Mouse (Mus musculus) limb, embryonic 14.5 days (tissue): ENCODE data around the gene Hps5. TPM values are rescaled to one million over a fixed set of nuclear protein-coding genes. Genes with fewer than 3 reads are reported as not detected.

Experiments used
- ATAC-seq: fragments of 200-750 bp; cut with Nextera tagmentation; 2 replicates; pipeline ENCODE4 v1.8.0; 2017; ENCODE audit warnings: low read depth, moderate number of reproducible peaks, moderate TSS enrichment; ENCODE audit not compliant: low FRiP score
- DNase-seq: peaks from one replicate; pipeline ENCODE4 v3.0.0-alpha.2; 2015; ENCODE audit warnings: low spot score
- H3K27ac ChIP-seq: fragments of 300-500 bp; sonication (generic); replicated peaks from 2 replicates; pipeline ENCODE4 v1.5.1; 2014; ENCODE audit warnings: low read depth, mild to moderate bottlenecking, low read length, moderate library complexity, mixed read lengths
- H3K27me3 ChIP-seq: fragments of 300-500 bp; sonication (generic); 2 replicates; pipeline ENCODE4 v1.6.1; 2014; ENCODE audit warnings: low read length, mixed read lengths; ENCODE audit not compliant: control insufficient read depth, insufficient read depth
- H3K36me3 ChIP-seq: fragments of 300-500 bp; sonication (generic); 2 replicates; pipeline ENCODE4 v1.6.1; 2014; ENCODE audit warnings: mild to moderate bottlenecking, low read length, moderate library complexity, mixed read lengths; ENCODE audit not compliant: control insufficient read depth, insufficient read depth
- H3K4me1 ChIP-seq: fragments of 300-500 bp; sonication (generic); 2 replicates; pipeline ENCODE4 v1.6.1; 2014; ENCODE audit warnings: antibody characterized with exemption, low read length, mixed read lengths; ENCODE audit not compliant: control insufficient read depth, insufficient read depth
- H3K4me2 ChIP-seq: fragments of 300-500 bp; sonication (generic); replicated peaks from 2 replicates; pipeline ENCODE4 v1.6.1; 2014; ENCODE audit warnings: low read depth, mild to moderate bottlenecking, low read length, moderate library complexity; ENCODE audit not compliant: severe bottlenecking
- H3K4me3 ChIP-seq: fragments of 300-500 bp; sonication (generic); replicated peaks from 2 replicates; pipeline ENCODE4 v1.5.1; 2014; ENCODE audit warnings: low read length
- H3K9ac ChIP-seq: fragments of 300-500 bp; sonication (generic); 2 replicates; pipeline ENCODE4 v1.6.1; 2014; ENCODE audit warnings: mild to moderate bottlenecking, low read depth, low read length, moderate library complexity; ENCODE audit not compliant: severe bottlenecking
- H3K9me3 ChIP-seq: fragments of 300-500 bp; sonication (generic); 2 replicates; pipeline ENCODE4 v1.6.1; 2016; ENCODE audit warnings: low read length; ENCODE audit not compliant: control insufficient read depth
- POLR2A ChIP-seq: fragments of 200-500 bp; IDR thresholded peaks from 2 replicates; pipeline ENCODE4 v1.8.0; 2012; ENCODE audit warnings: inconsistent platforms, mild to moderate bottlenecking, moderate library complexity, borderline replicate concordance; ENCODE audit not compliant: insufficient read depth, insufficient read length; ENCODE audit errors: extremely low read depth
- WGBS: fragments of 180-500 bp; shearing (Covaris S2); extraction: QIAGEN DNeasy Blood & Tissue Kit; methylation state at CpG from one replicate; pipeline ENCODE4 v1.1.7; 2014; 5-methylcytosine and 5-hydroxymethylcytosine counted together
- polyA plus RNA-seq, 2 experiments: library from polyadenylated mRNA; depleted of rRNA in 1 of 2; stranded (reverse) in 1 of 2; unstranded in 1 of 2; fragments of >200 nt; fragmentation: Nextera tagmentation in 1 of 2; extraction: Ambion mirVana in 1 of 2; gene quantifications; 2 replicates each; pipeline versions ENCODE4 v1.2.1 to v1.2.3; 2012 to 2014

The Hps5 gene
- polyA plus RNA-seq (2012; rRNA removed) (34.2 and 36.5 TPM in 2 replicates), polyA plus RNA-seq (2014; fragmentation: Nextera tagmentation; extraction: Ambion mirVana) (20.6 and 23.6 TPM in 2 replicates)

DNA sequence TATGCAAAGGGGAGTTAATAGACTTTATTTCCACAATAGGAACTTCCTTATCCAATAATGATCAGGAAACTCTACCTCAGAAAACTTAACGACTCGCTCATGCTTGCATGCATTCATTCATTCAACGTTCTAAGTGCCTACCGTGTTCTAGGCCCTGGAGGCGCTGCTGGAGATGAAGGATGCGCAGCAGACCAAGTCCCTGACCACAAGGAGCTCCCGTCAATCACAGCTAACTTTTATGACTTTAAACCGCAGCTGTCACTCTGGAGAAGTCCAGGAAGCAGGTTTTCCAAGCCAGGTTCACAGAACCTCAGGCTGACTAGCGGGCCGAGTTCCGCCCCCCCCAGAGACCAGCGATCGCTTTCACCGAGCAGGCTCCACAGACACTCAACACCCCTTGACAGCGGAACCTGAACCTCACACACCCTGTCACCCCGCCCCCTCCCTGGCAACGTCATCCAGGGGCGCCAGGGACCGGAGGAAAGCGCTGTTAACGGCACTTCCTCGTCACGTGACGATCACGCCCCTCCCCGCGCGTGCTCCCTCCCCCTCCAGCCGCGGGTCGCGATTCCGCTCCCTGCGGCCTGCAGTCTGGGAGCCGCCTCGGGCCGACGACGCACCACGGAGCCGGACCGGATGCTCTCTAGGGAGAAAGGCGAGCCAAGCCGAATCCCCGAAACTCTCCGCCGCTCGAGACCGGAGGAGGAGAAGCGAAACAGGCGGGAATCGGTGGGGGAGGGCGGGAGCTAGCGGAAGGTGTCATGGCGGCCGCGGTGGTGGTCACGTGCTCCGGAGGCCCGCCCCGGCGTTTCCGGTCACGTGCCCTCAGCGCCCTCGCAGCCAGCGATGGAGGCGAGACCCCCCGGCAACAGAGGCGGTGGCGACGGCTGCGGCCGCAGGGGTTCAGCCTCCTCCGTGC is at the start of gene Hps5, which contains the start of gene Gtf2h1:
Gene Hps5, minus strand, starts transcription at position 778 of the 919 bp plus-strand sequence.
Gene Gtf2h1, plus strand, starts transcription at position 817 of the 919 bp plus-strand sequence.
- peak within 1 kb of the TSS; percentile 77 for H3K4me2 ChIP-seq
- no peaks in the 10 kb centered on the region for H3K27me3 ChIP-seq
- DNase-seq = peak; percentile 95
- peak within 1 kb of the TSS; percentile 93 for H3K9ac ChIP-seq
- H3K4me3 ChIP-seq = peak within 1 kb of the TSS; percentile 94
- H3K27ac ChIP-seq = peak within 1 kb of the TSS; percentile 90
- peak; percentile 98 for ATAC-seq
- peaks cover 14% of the 10 kb centered on the region for H3K36me3 ChIP-seq
- under 1% methylated on average over 62 of the region's 75 CpGs for WGBS
- H3K4me1 ChIP-seq = peaks cover 16% of the 10 kb centered on the region
- TF ChIP-seq POLR2A = 0 out of 2 replicates have a peak, but pooled peaks have one; percentile 42
- H3K9me3 ChIP-seq = no peaks in the 10 kb centered on the region

DNA sequence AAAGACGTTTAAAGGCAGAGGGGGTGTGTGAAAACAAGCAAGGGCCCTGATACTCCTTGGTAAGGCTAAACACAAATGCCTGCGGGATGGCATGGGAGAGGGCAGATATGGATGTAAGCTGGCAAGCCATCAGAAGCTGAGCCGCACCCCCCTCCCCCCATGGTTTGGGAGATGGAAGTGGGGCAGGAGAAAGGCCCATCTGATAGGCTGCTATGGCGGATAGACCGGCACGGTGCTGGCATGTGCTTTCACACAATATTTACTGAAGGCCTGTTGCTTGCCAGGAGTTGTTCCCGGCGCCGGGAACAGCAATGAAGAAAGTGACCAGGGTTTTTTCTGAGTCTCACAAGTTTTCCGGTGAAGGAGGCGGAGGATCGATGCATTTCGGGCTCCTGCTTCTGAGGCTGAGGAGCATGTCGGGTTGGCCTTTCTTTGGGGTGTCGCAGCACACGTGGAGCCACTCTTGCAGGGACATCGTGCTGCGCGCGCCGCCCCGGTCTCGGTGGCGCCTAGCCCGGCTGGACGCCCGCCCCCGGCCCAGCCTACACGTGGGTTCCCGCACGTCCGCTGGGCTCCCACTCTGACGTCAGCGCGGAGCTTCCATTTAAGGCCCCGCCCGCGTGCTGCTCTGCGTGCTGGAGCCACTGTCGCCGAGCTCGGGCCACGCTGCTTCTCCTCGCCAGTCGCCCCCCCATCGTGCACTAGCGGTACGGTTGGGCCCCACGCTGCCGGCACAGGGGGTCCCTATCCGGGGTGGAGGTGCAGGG is 49.5 kb upstream of the Hps5 start:
- DNase-seq (peak; percentile 93), ATAC-seq (peak; percentile 96)
- TF ChIP-seq POLR2A = peak; percentile 97
- peaks cover 11% of the 10 kb centered on the region for H3K4me1 ChIP-seq
- WGBS = under 1% methylated on average over 50 of the region's 51 CpGs
- no peaks in the 10 kb centered on the region for H3K9me3 ChIP-seq
- H3K9ac ChIP-seq = peak overlapping the region; percentile 96
- peak overlapping the region; percentile 96 for H3K4me3 ChIP-seq
- peak overlapping the region; percentile 82 for H3K4me2 ChIP-seq
- peak overlapping the region; percentile 95 for H3K27ac ChIP-seq
- H3K27me3 ChIP-seq = no peaks in the 10 kb centered on the region
- peaks cover 30% of the 10 kb centered on the region for H3K36me3 ChIP-seq

DNA sequence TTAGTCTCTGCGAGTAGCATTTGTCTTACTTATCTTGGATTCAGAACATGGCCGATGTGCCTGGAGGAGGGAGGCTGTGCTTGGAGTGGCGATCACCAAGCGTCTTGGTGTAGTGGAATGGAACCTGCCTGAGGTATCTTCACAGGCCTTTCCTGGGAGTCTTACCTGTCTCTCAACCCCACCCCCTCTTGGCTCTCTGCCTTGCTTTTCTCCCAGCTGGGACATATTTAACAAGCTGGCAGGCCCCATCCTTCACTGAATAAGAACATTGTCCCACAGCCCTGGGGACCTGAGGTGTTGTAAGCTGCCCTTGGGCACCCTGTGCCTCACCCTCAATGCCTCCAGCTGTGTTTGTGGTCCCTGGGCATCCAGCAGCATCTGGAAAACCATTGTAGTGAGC is 47.7 kb upstream of the Hps5 start:
- Histone ChIP-seq H3K27ac (no peak overlapping the region), H3K9ac (no peak overlapping the region), H3K4me1 (peaks cover 25% of the 10 kb centered on the region), H3K4me3 (no peak overlapping the region), H3K27me3 (no peaks in the 10 kb centered on the region), H3K9me3 (no peaks in the 10 kb centered on the region), H3K4me2 (no peak overlapping the region), H3K36me3 (peaks cover 12% of the 10 kb centered on the region)
- TF ChIP-seq POLR2A = no peak
- no peak for DNase-seq
- 93% methylated on average over 4 of the region's 4 CpGs for WGBS
- ATAC-seq = no peak

DNA sequence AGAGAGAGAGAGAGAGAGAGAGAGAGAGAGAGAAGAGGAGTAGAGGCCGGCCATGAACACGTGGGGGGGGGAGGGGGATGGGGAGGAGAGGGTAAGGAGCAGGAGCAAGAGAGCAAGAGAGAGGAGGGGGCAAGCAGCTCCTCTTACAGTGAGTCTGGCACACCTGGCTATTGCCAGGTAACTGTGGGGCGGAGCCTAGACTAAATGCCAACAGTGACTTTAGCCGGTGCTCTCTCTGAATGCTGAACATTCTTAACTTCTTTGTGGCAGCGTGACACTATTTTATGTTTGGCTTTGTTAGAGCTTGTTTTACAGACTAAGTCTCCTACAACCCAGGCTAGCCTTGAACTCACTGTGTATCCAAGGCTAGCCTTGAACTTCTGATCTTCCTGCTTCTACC is 46.4 kb upstream of the Hps5 start:
- TF ChIP-seq POLR2A = no peak
- Histone ChIP-seq H3K4me1 (peaks cover 33% of the 10 kb centered on the region), H3K9ac (no peak overlapping the region), H3K4me2 (no peak overlapping the region), H3K27ac (no peak overlapping the region), H3K4me3 (no peak overlapping the region), H3K36me3 (no peaks in the 10 kb centered on the region), H3K27me3 (no peaks in the 10 kb centered on the region), H3K9me3 (no peaks in the 10 kb centered on the region)
- 15% methylated on average over 3 of the region's 5 CpGs for WGBS
- DNase-seq (no peak), ATAC-seq (no peak)
